Mouse (Mus musculus) liver, adult 2 months (tissue): ENCODE measurements around the gene Vps26a. TPM values are rescaled to one million over a fixed set of nuclear protein-coding genes. Genes with fewer than 3 reads are reported as not detected.

Experiments
- DNase-seq: peaks from one replicate; pipeline ENCODE4 v3.0.0-alpha.2; 2011; ENCODE audit warnings: low read depth, low spot score; ENCODE audit errors: extremely low read depth
- H3K27ac ChIP-seq: fragments of 200-500 bp; replicated peaks from 2 replicates; pipeline ENCODE4 v1.5.1; 2012; ENCODE audit warnings: low read depth, mild to moderate bottlenecking, control low read depth, inconsistent platforms, low read length; ENCODE audit not compliant: insufficient read depth
- H3K27me3 ChIP-seq: fragments of 200-500 bp; 2 replicates; pipeline ENCODE4 v1.6.1; 2012; ENCODE audit warnings: mild to moderate bottlenecking, moderate library complexity, low read length, inconsistent platforms; ENCODE audit not compliant: control insufficient read depth, insufficient read depth
- H3K36me3 ChIP-seq: fragments of 200-500 bp; 2 replicates; pipeline ENCODE4 v1.6.1; 2012; ENCODE audit warnings: low read length, inconsistent platforms; ENCODE audit not compliant: control insufficient read depth, insufficient read depth
- H3K4me1 ChIP-seq: fragments of 200-500 bp; 2 replicates; pipeline ENCODE4 v1.6.1; 2011; ENCODE audit warnings: low read length; ENCODE audit not compliant: control insufficient read depth, insufficient read depth
- H3K4me3 ChIP-seq: fragments of 200-500 bp; 2 replicates; pipeline ENCODE4 v1.5.1; 2011; ENCODE audit warnings: low read depth, mild to moderate bottlenecking, control low read depth, low read length, moderate library complexity; ENCODE audit not compliant: insufficient read depth
- H3K79me2 ChIP-seq: fragments of 200-500 bp; 2 replicates; pipeline ENCODE4 v1.6.1; 2012; ENCODE audit warnings: inconsistent platforms, mild to moderate bottlenecking, low read length, moderate library complexity; ENCODE audit not compliant: control insufficient read depth, insufficient read depth
- H3K9ac ChIP-seq: fragments of 200-500 bp; 2 replicates; pipeline ENCODE4 v1.6.1; 2012; ENCODE audit warnings: low read depth, mild to moderate bottlenecking, control low read depth, inconsistent platforms, low read length
- CTCF ChIP-seq: fragments of 200-500 bp; IDR thresholded peaks from 2 replicates; pipeline ENCODE4 v1.5.1; 2011; ENCODE audit warnings: low read depth, low read length, control low read depth
- POLR2A ChIP-seq: fragments of 200-500 bp; IDR thresholded peaks from 2 replicates; pipeline ENCODE4 v1.6.1; 2011; ENCODE audit warnings: low read length, control low read depth; ENCODE audit not compliant: insufficient read depth; ENCODE audit errors: extremely low read depth
- WGBS: fragments of 180-500 bp; shearing (Covaris S2); methylation state at CpG from one replicate; pipeline ENCODE4 v1.1.7; 2018; 5-methylcytosine and 5-hydroxymethylcytosine counted together
- polyA plus RNA-seq: library from polyadenylated mRNA; depleted of rRNA; stranded (reverse); fragments of >200 nt; gene quantifications from 2 replicates; pipeline ENCODE4 v1.2.3, GENCODE M21; 2012
- total RNA-seq: library from RNA; depleted of rRNA; stranded (reverse); fragments of >200 nt; gene quantifications from 2 replicates; pipeline ENCODE4 v1.2.3, GENCODE M21; 2014

The Vps26a gene
- total and polyA plus RNA-seq, 2 experiments, result 7.7 to 39.7 TPM

DNA sequence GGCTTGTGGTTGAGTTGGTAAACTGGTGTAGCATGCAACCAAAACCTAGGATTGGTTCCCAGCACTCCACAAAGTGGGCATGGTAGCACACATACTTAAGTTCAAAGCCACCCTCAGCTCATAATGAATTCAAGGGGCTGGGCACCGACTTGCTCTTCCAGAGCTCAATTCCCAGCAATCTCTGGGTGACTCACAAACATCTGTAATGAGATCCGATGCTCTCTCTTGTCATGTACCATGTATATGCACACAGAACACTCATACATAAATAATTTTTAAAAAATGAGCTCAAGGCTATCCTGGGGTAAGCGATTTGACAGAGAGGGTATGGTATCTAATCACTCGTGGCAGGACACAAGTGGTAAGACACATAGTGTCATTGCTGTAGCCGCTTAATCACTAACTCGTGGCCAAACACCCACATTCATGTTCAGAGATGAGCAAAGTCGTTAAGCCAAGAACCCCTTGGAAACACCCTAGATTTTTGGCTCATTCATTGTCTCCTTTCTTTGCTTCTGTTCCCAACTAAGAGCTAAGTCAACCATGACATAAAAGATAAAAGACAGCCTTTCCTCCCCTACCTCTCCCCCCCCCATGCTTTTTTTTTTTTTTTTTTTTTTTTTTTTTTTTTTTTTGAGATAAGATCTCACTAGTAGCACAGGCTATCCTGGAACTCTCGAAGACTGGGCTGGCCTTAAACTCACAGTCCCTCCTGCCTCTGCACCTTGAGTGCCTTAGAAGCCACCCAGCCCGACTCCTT, 18.8 kb upstream of the Vps26a start:
- H3K79me2 ChIP-seq, result peaks cover 3% of the 10 kb centered on the region; the same call in 1 of the 2 replicates
- TF ChIP-seq CTCF (no peak), POLR2A (no peak)
- no peaks in the 10 kb centered on the region for H3K36me3 ChIP-seq
- H3K27me3 ChIP-seq, result no peaks in the 10 kb centered on the region
- DNase-seq, result no peak
- no peak overlapping the region for H3K4me3 ChIP-seq
- peak overlapping the region; percentile 76 for H3K27ac ChIP-seq
- no peak overlapping the region for H3K9ac ChIP-seq
- H3K4me1 ChIP-seq, result peaks cover 1% of the 10 kb centered on the region; the same call in 1 of the 2 replicates
- 76% methylated on average over 9 of the region's 9 CpGs for WGBS

DNA sequence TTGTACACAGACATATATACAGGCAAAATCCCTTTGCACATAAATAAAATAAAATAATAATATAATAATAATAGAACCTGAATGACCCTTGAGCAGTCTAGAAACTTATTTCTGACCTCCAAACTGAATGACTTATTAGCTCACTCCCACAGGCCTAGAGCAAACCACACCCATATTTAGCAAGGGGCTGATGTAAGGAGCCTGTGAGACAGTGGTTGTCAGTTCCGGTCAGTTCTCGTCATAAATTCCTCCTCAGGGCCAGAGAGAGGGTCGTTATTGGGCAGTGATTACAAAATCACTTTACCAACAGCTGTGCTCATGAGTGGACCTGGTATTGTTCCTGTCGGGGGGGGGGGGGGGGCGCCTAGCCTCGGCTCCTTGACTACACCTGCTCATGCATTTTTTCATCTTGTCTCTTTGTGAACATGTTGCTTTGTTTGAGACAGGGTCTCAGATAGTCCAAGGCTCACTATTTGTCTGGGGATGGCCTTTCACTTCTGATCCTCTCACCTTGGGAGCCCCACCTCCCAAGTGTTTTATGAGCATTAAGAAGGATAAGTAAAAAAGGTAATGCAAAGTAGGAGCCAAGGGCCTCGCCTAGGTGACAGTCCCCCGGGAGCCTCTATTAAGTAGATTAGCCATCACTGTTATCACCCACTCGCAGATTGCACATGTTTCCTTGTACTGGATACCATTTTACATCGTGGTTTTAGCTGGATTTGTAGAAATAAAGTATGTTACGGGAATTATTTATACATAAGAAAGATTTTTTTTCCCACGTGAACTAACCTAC, 17.4 kb upstream of the Vps26a start:
- Histone ChIP-seq H3K36me3 (no peaks in the 10 kb centered on the region), H3K27me3 (no peaks in the 10 kb centered on the region), H3K27ac (no peak overlapping the region; the same call in 1 of the 2 replicates), H3K79me2 (peaks cover 3% of the 10 kb centered on the region; the same call in 1 of the 2 replicates), H3K9ac (no peak overlapping the region), H3K4me1 (peaks cover 1% of the 10 kb centered on the region; the same call in 1 of the 2 replicates), H3K4me3 (no peak overlapping the region)
- WGBS, result 63% methylated on average over 12 of the region's 12 CpGs
- no peak for TF ChIP-seq POLR2A
- no peak for TF ChIP-seq CTCF
- no peak for DNase-seq

DNA sequence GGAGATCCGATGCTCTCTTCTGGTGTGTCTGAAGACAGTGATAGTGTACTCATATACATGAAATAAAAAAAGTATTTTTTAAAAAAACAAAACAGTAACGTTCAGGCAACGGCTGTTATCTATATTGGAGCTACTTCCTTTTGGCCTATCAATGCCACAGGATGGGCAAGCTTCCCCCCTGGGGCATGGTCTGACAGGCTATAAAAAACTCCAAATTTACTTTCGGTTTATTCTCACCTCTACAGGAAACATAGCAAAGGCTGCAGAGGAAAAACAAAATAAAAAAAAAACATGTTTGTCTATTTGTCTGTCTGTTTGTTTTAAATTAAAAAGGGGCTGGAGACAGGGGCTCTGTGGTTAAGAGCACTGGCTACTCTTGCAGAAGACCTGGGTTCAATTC, 16.7 kb upstream of the Vps26a start:
- Histone ChIP-seq H3K4me1 (peaks cover 1% of the 10 kb centered on the region; the same call in 1 of the 2 replicates), H3K9ac (no peak overlapping the region), H3K79me2 (peaks cover 3% of the 10 kb centered on the region; the same call in 1 of the 2 replicates), H3K4me3 (no peak overlapping the region), H3K36me3 (no peaks in the 10 kb centered on the region), H3K27ac (no peak overlapping the region; the same call in 1 of the 2 replicates), H3K27me3 (no peaks in the 10 kb centered on the region)
- TF ChIP-seq CTCF (no peak), POLR2A (no peak)
- WGBS, result 51% methylated on average over 4 of the region's 4 CpGs
- no peak for DNase-seq

- WGBS, result 85% methylated on average over 7 of the region's 7 CpGs
- TF ChIP-seq CTCF (no peak), POLR2A (no peak)
- Histone ChIP-seq H3K27ac (no peak overlapping the region), H3K9ac (no peak overlapping the region), H3K36me3 (no peaks in the 10 kb centered on the region), H3K4me3 (no peak overlapping the region), H3K79me2 (peaks cover 3% of the 10 kb centered on the region; the same call in 1 of the 2 replicates), H3K4me1 (peaks cover 1% of the 10 kb centered on the region; the same call in 1 of the 2 replicates), H3K27me3 (no peaks in the 10 kb centered on the region)
- DNase-seq, result no peak
Measured at GRCm38 (mm10) chr10:62501951-62502350, 15.3 kb upstream of the Vps26a start.

DNA sequence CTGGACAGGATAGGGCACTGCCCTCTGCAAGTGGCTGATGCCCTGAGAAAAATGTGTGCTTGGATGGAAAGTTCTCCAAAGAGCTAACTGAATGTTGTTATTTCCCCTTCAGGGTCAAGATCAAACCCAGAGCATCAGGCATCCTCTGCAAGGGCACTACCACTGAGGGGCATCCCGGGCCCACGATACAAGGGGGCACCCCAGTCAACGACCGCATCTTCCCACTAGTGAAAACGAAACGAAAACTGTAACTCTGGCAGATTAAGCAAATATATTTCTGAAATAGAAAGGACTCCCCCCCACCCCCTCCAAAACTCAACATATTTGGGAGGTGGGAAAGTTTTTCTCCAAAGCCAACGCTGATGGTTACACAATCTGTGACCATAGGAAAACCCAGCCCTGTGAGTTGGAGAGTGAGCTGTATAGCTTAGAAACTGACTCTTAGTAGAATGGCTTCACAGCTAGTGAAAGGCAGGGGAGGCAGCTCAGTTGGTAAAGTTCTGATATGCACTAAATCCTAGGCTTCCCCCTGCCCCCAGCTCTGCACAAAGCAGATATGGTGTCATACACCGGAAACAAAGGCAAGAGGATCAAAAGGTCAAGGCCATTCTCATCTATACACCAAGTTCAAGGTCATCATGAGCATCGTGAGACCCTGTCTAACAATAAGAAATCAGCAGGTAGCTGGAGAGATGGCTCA, 14.5 kb upstream of the Vps26a start:
- 59% methylated on average over 9 of the region's 9 CpGs for WGBS
- peaks cover 1% of the 10 kb centered on the region; the same call in 1 of the 2 replicates for H3K4me1 ChIP-seq
- H3K36me3 ChIP-seq, result no peaks in the 10 kb centered on the region
- TF ChIP-seq CTCF (no peak), POLR2A (no peak)
- H3K79me2 ChIP-seq, result peaks cover 3% of the 10 kb centered on the region; the same call in 1 of the 2 replicates
- H3K27me3 ChIP-seq, result no peaks in the 10 kb centered on the region
- H3K27ac ChIP-seq, result 0 out of 2 replicates have a peak overlapping the region, but pooled peaks have one; percentile 6
- H3K9ac ChIP-seq, result no peak overlapping the region
- DNase-seq, result no peak
- no peak overlapping the region for H3K4me3 ChIP-seq
